Mouse (Mus musculus): ENCODE data around the gene Tshz3.

Tshz3 gene

GRCm38 (mm10) chr7:36786713-36787421, 88.9 kb downstream of the Tshz3 start:
- DNase-seq, result no peak

DNA sequence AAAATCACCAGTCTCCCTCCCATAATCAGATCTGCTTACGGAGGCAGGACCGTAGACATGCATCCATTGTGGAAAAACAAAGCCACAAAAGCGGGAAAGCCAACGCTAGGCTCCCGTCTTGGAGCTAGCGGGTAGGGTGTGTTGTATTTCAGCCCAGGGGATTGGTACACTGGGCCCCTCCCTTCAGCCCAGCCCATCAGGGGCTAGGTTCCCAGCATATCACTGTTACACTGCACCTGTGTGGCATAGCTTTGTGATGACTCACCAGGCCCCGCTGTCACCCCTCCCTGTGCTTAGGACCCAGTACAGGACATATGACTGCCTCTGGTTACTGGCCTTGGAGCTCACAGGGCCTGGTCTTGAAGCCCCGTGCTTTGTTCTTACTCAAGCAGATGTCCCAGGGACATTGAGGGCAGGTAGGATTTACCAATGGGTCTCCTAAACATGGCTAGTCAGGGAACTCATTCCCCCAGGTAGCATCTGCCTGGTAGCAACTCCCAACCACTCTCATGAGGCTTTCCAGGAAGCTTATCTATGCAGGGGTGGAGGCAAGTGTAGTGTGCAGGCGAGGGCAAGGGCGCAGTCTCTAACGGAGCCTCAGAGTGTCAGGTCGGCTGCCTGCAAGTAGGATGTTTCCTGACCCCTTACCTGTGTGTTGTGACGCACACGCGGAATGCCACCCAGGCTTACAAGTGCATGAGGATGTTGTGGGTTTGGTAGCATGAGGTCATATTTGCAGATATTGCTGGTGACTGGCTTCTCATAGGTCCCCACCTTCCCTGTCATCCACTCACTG, 98.7 kb downstream of the Tshz3 start:
- no peak for DNase-seq

Data from thymus, adult 18-20 months (tissue).